ENCODE assay signal across 10 mouse cellular contexts in genomic region chr3:88533706-88534105, GRCm38 (mm10). TPM values are rescaled to one million over a fixed set of nuclear protein-coding genes. Genes with fewer than 3 reads are reported as not detected.
DNase-seq lines count a peak whose midpoint lies in the region; ATAC-seq and TF ChIP-seq lines count a peak whose summit lies in the region.
"Had no signal": no experiment of that assay in that cellular context is flagged by ENCODE, and none has a peak within 500 bp of the region (broad histone marks: within the 10 kb centered on the region; RNA-seq: fewer than 3 reads in every experiment).

No protein-coding gene starts in this region.

- DNase-seq in heart, postnatal 4 days = no peak
- peak; percentile 49 for DNase-seq in embryonic facial prominence, embryonic 11.5 days (ENCODE audit: low spot score)
- DNase-seq in intestine, embryonic 14.5 days (ENCODE audit: low spot score) = no peak
- no peak for DNase-seq in midbrain, postnatal 0 days (ENCODE audit: low spot score)
- DNase-seq in ovary, adult 18-20 months (ENCODE audit: low spot score) = no peak
- no peak for DNase-seq in urinary bladder, postnatal 14 days (ENCODE audit: low spot score)
- DNase-seq in frontal cortex, postnatal 25 days (ENCODE audit: low spot score in 2 of 2) = no peak
- DNase-seq: adrenal gland, postnatal 25 days had no signal

- H3K27me3 ChIP-seq in heart, embryonic 12.5 days (replicated peaks) = no peaks in the 10 kb centered on the region
- H3K27me3 ChIP-seq in embryonic facial prominence, embryonic 11.5 days (ENCODE audit: control insufficient read depth, insufficient read depth, low read length) = no peaks in the 10 kb centered on the region
- H3K27me3 ChIP-seq in intestine, embryonic 14.5 days (replicated peaks; ENCODE audit: control insufficient read depth, insufficient read depth, low read length) = no peaks in the 10 kb centered on the region
- no peaks in the 10 kb centered on the region for H3K27me3 ChIP-seq in midbrain, postnatal 0 days (ENCODE audit: insufficient read depth, low read length)

- no peaks in the 10 kb centered on the region for H3K9me3 ChIP-seq in heart, embryonic 12.5 days (replicated peaks)
- H3K9me3 ChIP-seq in embryonic facial prominence, embryonic 11.5 days (replicated peaks; ENCODE audit: control insufficient read depth, low read length) = no peaks in the 10 kb centered on the region
- no peaks in the 10 kb centered on the region for H3K9me3 ChIP-seq in intestine, embryonic 14.5 days (ENCODE audit: control insufficient read depth, low read length)
- no peaks in the 10 kb centered on the region for H3K9me3 ChIP-seq in midbrain, postnatal 0 days (ENCODE audit: low read length)

- WGBS in heart, embryonic 12.5 days = 6% methylated on average over 5 of the region's 5 CpGs
- 2% methylated on average over 4 of the region's 5 CpGs for WGBS in embryonic facial prominence, embryonic 11.5 days
- WGBS in intestine, embryonic 14.5 days = 2% methylated on average over 5 of the region's 5 CpGs
- WGBS in midbrain, postnatal 0 days = 0% methylated on average over 4 of the region's 5 CpGs

- H3K4me3 ChIP-seq in heart, embryonic 12.5 days = peak overlapping the region; percentile 83
- peak overlapping the region; percentile 88 for H3K4me3 ChIP-seq in embryonic facial prominence, embryonic 11.5 days (ENCODE audit: low read depth, low read length)
- H3K4me3 ChIP-seq in intestine, embryonic 14.5 days (ENCODE audit: low read depth, low read length) = peak overlapping the region; percentile 97
- peak overlapping the region; percentile 48 for H3K4me3 ChIP-seq in midbrain, postnatal 0 days (ENCODE audit: low read depth, low read length)

- peaks cover 32% of the 10 kb centered on the region for H3K36me3 ChIP-seq in heart, embryonic 12.5 days
- peaks cover 17% of the 10 kb centered on the region for H3K36me3 ChIP-seq in embryonic facial prominence, embryonic 11.5 days (replicated peaks; ENCODE audit: control insufficient read depth, insufficient read depth, low read depth, low read length)
- H3K36me3 ChIP-seq in intestine, embryonic 14.5 days (ENCODE audit: control insufficient read depth, insufficient read depth, low read length) = peaks cover 37% of the 10 kb centered on the region
- H3K36me3 ChIP-seq in midbrain, postnatal 0 days (ENCODE audit: insufficient read depth, low read length) = peaks cover 22% of the 10 kb centered on the region

- peaks cover 72% of the 10 kb centered on the region for H3K4me1 ChIP-seq in heart, embryonic 12.5 days (replicated peaks)
- H3K4me1 ChIP-seq in embryonic facial prominence, embryonic 11.5 days (ENCODE audit: control insufficient read depth, insufficient read depth, low read length) = peaks cover 36% of the 10 kb centered on the region
- peaks cover 65% of the 10 kb centered on the region for H3K4me1 ChIP-seq in intestine, embryonic 14.5 days (replicated peaks; ENCODE audit: control insufficient read depth, insufficient read depth, low read length)
- H3K4me1 ChIP-seq in midbrain, postnatal 0 days (ENCODE audit: insufficient read depth, low read length) = peaks cover 29% of the 10 kb centered on the region

- peak overlapping the region; percentile 95 for H3K27ac ChIP-seq in heart, embryonic 12.5 days (ENCODE audit: poor library complexity, severe bottlenecking)
- peak overlapping the region; percentile 97 for H3K27ac ChIP-seq in embryonic facial prominence, embryonic 11.5 days (replicated peaks; ENCODE audit: low read depth, low read length)
- H3K27ac ChIP-seq in intestine, embryonic 14.5 days (ENCODE audit: low read depth) = peak overlapping the region; percentile 97
- peak overlapping the region; percentile 84 for H3K27ac ChIP-seq in midbrain, postnatal 0 days (ENCODE audit: low read depth, low read length)

- H3K9ac ChIP-seq in heart, embryonic 12.5 days = peak overlapping the region; percentile 97
- peak overlapping the region; percentile 100 for H3K9ac ChIP-seq in embryonic facial prominence, embryonic 11.5 days (replicated peaks; ENCODE audit: low read length)
- peak overlapping the region; percentile 96 for H3K9ac ChIP-seq in intestine, embryonic 14.5 days (ENCODE audit: low read length)
- H3K9ac ChIP-seq in midbrain, postnatal 0 days (replicated peaks; ENCODE audit: low read length, poor library complexity, severe bottlenecking) = peak overlapping the region; percentile 70

- no peak for TF ChIP-seq CTCF in midbrain, postnatal 0 days (IDR thresholded peaks at IDR 0.05)

- peak overlapping the region; percentile 88 for H3K4me2 ChIP-seq in heart, embryonic 12.5 days
- H3K4me2 ChIP-seq in embryonic facial prominence, embryonic 11.5 days (ENCODE audit: low read depth, low read length) = peak overlapping the region; percentile 95
- H3K4me2 ChIP-seq in intestine, embryonic 14.5 days (ENCODE audit: low read length) = peak overlapping the region; percentile 96
- H3K4me2 ChIP-seq in midbrain, postnatal 0 days (ENCODE audit: low read depth, low read length, poor library complexity, severe bottlenecking) = peak overlapping the region; percentile 84

- no peak for ATAC-seq in heart, embryonic 12.5 days (ENCODE audit: insufficient number of reproducible peaks, low FRiP score)
- ATAC-seq in embryonic facial prominence, embryonic 11.5 days (replicated peaks; ENCODE audit: insufficient number of reproducible peaks, low FRiP score, low TSS enrichment, low read depth) = no peak
- ATAC-seq in intestine, embryonic 14.5 days (replicated peaks; ENCODE audit: low FRiP score, low TSS enrichment, low read depth) = no peak
- no peak; the same call in 1 of the 2 replicates for ATAC-seq in midbrain, postnatal 0 days (ENCODE audit: low FRiP score)

RNA-seq across cellular contexts. Expression of gene Mex3a, which starts 1.5 kb away (rescaled TPM):
- 11.8 and 13.9 TPM in 2 replicates for polyA plus RNA-seq in heart, embryonic 12.5 days (2016; fragmentation: Nextera tagmentation; extraction: Ambion mirVana)
- 10 to 100 TPM; 11.7 TPM for total RNA-seq in heart, postnatal 4 days (2021)
- polyA plus RNA-seq in embryonic facial prominence, embryonic 11.5 days (2014; fragmentation: Nextera tagmentation; extraction: Ambion mirVana) = 40.1 and 41.0 TPM in 2 replicates
- polyA plus RNA-seq in intestine, embryonic 14.5 days (2014; fragmentation: Nextera tagmentation; extraction: Ambion mirVana) = 19.8 and 23.8 TPM in 2 replicates
- 56.9 and 58.2 TPM in 2 replicates for total RNA-seq in midbrain, postnatal 0 days (2014; rRNA removed)
- 15.4 and 16.1 TPM in 2 replicates for polyA plus RNA-seq in midbrain, postnatal 0 days (2015; fragmentation: Nextera tagmentation; extraction: Ambion mirVana)

RNA-seq across cellular contexts. Expression of gene Rab25, which starts 14.4 kb away (rescaled TPM):
- 0.55 TPM in 1 of 2 replicates, not detected in the other for polyA plus RNA-seq in heart, embryonic 12.5 days (2016; fragmentation: Nextera tagmentation; extraction: Ambion mirVana)
- total RNA-seq in heart, postnatal 4 days (2021) = not detected
- 3.7 and 4.0 TPM in 2 replicates for polyA plus RNA-seq in embryonic facial prominence, embryonic 11.5 days (2014; fragmentation: Nextera tagmentation; extraction: Ambion mirVana)
- 55.6 and 56.9 TPM in 2 replicates for polyA plus RNA-seq in intestine, embryonic 14.5 days (2014; fragmentation: Nextera tagmentation; extraction: Ambion mirVana)
- 0.60 TPM in 1 of 2 replicates, not detected in the other for total RNA-seq in midbrain, postnatal 0 days (2014; rRNA removed)
- 0.46 TPM in 1 of 2 replicates, not detected in the other for polyA plus RNA-seq in midbrain, postnatal 0 days (2015; fragmentation: Nextera tagmentation; extraction: Ambion mirVana)
- total RNA-seq: adrenal gland, postnatal 25 days; left cerebral cortex, adult 18-20 months had no signal

RNA-seq across cellular contexts. Expression of gene Lamtor2, which starts 19.2 kb away (rescaled TPM):
- polyA plus RNA-seq in heart, embryonic 12.5 days (2016; fragmentation: Nextera tagmentation; extraction: Ambion mirVana) = 108 and 114 TPM in 2 replicates
- 10 to 100 TPM; 81.9 to 89.1 TPM for total RNA-seq in heart, postnatal 4 days (2021)
- polyA plus RNA-seq in embryonic facial prominence, embryonic 11.5 days (2014; fragmentation: Nextera tagmentation; extraction: Ambion mirVana) = 77.4 and 82.0 TPM in 2 replicates
- 98.9 and 102 TPM in 2 replicates for polyA plus RNA-seq in intestine, embryonic 14.5 days (2014; fragmentation: Nextera tagmentation; extraction: Ambion mirVana)
- total RNA-seq in midbrain, postnatal 0 days (2014; rRNA removed) = 46.7 and 66.0 TPM in 2 replicates
- 187 and 205 TPM in 2 replicates for polyA plus RNA-seq in midbrain, postnatal 0 days (2015; fragmentation: Nextera tagmentation; extraction: Ambion mirVana)

RNA-seq across cellular contexts. Expression of gene Ubqln4, which starts 19.9 kb away (rescaled TPM):
- 46.5 and 47.9 TPM in 2 replicates for polyA plus RNA-seq in heart, embryonic 12.5 days (2016; fragmentation: Nextera tagmentation; extraction: Ambion mirVana)
- total RNA-seq in heart, postnatal 4 days (2021) = 10 to 100 TPM; 55.3 to 60.1 TPM
- polyA plus RNA-seq in embryonic facial prominence, embryonic 11.5 days (2014; fragmentation: Nextera tagmentation; extraction: Ambion mirVana) = 62.1 and 73.3 TPM in 2 replicates
- polyA plus RNA-seq in intestine, embryonic 14.5 days (2014; fragmentation: Nextera tagmentation; extraction: Ambion mirVana) = 59.0 and 60.8 TPM in 2 replicates
- 103 and 120 TPM in 2 replicates for total RNA-seq in midbrain, postnatal 0 days (2014; rRNA removed)
- polyA plus RNA-seq in midbrain, postnatal 0 days (2015; fragmentation: Nextera tagmentation; extraction: Ambion mirVana) = 29.7 and 30.4 TPM in 2 replicates

RNA-seq across cellular contexts. Expression of gene Lmna, which starts 23.9 kb away (rescaled TPM):
- polyA plus RNA-seq in heart, embryonic 12.5 days (2016; fragmentation: Nextera tagmentation; extraction: Ambion mirVana) = 108 and 113 TPM in 2 replicates
- total RNA-seq in heart, postnatal 4 days (2021) = 100 to 1,000 TPM; 178 to 181 TPM
- 28.7 and 30.5 TPM in 2 replicates for polyA plus RNA-seq in embryonic facial prominence, embryonic 11.5 days (2014; fragmentation: Nextera tagmentation; extraction: Ambion mirVana)
- polyA plus RNA-seq in intestine, embryonic 14.5 days (2014; fragmentation: Nextera tagmentation; extraction: Ambion mirVana) = 86.0 and 96.0 TPM in 2 replicates
- 57.6 and 75.0 TPM in 2 replicates for total RNA-seq in midbrain, postnatal 0 days (2014; rRNA removed)
- polyA plus RNA-seq in midbrain, postnatal 0 days (2015; fragmentation: Nextera tagmentation; extraction: Ambion mirVana) = 74.1 and 77.2 TPM in 2 replicates

Comparison
In these comparisons a context has a peak if more than half of its experiments do, and no peak if none do; other contexts are left out.
1. RNA of gene Rab25, which starts 14.4 kb away (polyA plus RNA-seq): 55.6 to 56.9 TPM in intestine, embryonic 14.5 days; 3.7 to 4.0 TPM in embryonic facial prominence, embryonic 11.5 days, 0.55 TPM in heart, embryonic 12.5 days and 0.46 TPM in midbrain, postnatal 0 days; every median in the first group is over 10 times any median in the second.
2. Peak in every context shown above with its lines, with median percentiles within 50 percentile points of each other: H3K27ac ChIP-seq, H3K4me2 ChIP-seq, H3K4me3 ChIP-seq and H3K9ac ChIP-seq.